Mouse (Mus musculus) heart, postnatal 4 days (tissue): Measurements from ENCODE around the gene Ubtd1. TPM values are rescaled to one million over a fixed set of nuclear protein-coding genes. Genes with fewer than 3 reads are reported as not detected.

Experiments
- DNase-seq: peaks from one replicate; pipeline ENCODE4 v3.0.0; 2021
- total RNA-seq, 2 experiments: library from RNA; stranded (reverse); gene quantifications; 2 replicates each; pipeline ENCODE4 v1.2.3; 2021

Ubtd1 gene
- 10 to 100 TPM; 26.4 to 28.3 TPM for total RNA-seq

DNA sequence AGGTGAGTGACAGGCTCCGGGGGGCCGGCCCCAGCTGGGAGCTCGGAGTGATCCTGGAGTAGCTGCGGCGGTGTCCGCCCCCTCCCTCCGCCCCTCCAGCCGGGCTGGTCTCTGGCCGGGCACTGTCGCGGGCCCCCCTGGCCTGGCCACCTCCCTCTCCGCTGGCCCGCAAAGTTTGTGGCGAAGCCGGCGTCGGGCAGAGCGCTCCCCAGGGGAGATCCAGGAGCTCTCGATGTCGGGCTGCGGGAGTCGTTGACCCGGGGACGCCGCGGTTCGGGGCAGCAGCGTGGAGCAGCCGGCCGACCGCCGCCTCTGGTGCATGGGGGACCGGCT lies at the start of gene Ubtd1:
Ubtd1 (plus strand) TSS at position 169 of the 333 bp plus-strand sequence.
- no peak for DNase-seq

DNA sequence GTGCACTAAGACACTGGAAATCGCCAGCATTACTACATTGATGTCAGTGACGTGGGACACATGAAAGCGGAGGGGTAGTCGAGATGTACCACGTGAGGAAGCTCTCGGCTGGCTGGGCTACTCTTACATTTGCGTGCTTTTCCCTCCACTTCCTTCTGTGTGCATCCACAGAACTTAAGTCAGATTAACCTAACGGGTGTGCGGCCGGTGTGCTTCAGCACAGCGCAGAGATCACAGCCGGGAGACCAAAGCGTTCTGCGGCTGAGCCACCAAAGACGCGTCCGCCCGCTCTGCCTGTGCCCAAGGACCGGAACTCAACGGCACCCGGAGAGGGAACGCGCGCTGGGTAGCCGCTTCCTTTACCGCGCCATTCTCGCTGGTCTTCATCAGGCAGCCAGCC lies 48.9 kb upstream of the Ubtd1 start:
- DNase-seq: no peak

DNA sequence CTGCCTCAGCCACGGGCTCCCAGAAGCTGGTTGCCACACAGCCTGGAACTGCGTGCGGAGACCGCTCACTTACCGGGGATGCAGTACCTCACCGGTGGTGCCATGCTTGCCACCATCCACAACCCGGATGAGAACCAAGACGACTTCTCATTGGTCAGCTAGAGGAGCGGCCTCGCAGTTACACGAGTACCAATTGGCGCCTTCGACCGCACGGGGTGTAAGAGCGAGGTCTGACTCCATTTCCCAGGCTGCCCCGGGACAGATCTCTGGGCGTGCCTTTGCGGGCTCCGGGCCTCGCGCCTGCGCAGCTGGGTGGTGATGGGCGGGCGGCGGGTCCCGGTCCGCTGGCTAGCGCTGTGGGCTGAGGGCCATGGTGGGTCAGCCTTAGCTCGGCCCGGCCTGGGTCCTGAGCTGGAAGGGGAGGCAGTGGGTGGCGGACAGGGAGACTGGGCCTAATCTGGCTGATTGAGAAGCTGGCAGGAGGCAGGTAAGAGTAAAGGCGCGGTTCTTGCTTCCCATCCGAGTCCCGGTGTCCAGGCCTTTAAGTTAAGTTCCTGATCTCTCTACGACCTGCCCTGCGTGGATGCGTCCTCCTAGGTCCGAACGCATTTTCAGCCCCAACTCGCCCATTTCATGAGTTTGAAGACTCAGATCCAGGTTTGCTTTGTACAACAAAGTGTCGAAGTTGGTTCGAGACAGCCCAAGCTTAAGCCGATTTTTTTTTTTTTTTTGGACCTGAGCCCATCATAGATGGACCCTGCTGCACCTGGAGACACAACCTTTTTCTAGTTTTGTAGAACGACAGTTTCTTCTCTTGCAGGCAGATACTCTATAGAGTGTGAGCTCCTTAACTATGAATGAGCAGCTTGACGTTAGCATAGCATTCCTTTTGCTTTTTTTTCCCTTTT lies 48.1 kb upstream of the Ubtd1 start, which contains the start of the genes Exosc1 and Zdhhc16:
Exosc1 (minus strand) TSS at position 245 of the 908 bp plus-strand sequence.
Zdhhc16 (plus strand) TSS at position 302 of the 908 bp plus-strand sequence.
- peak; percentile 99 for DNase-seq

DNA sequence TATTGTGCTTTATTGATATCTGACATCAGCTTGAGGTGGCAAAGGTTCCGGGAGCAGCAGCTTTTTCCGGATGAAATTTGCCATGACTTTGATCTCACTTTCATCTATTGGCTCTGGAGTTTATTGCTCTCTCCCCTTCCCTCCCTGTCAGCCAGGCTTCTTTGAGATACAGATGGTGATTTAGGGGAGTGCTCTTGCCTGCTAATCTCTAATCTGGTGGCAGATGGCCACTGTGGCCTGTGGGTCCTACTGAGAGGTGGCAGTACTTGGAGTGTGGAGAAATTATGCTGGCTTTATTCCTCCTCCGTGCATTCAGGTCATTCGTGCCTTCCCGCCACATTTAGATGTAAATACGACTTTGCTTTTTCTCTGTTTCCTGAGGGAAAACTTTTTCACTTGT lies 47.4 kb upstream of the Ubtd1 start:
- no peak for DNase-seq

DNA sequence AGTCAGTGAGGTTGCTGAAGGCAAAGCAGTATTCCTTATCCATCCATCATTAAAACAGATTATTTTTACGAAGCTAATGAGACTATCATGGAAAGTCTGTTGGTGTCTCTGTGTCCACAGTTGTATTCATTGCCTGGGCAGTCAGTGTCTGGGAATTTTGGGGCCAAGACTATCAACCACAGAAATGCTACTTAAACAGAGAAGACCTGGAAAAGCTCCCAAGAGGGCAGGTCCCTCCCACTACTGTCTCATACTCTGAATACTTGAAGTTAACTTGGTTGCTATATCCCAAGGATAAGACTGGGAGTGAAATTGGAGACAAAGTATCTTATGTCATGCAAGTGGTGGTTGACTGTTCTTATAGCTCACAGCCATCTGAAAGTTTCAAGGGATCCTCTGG lies 45.6 kb upstream of the Ubtd1 start:
- DNase-seq: no peak

DNA sequence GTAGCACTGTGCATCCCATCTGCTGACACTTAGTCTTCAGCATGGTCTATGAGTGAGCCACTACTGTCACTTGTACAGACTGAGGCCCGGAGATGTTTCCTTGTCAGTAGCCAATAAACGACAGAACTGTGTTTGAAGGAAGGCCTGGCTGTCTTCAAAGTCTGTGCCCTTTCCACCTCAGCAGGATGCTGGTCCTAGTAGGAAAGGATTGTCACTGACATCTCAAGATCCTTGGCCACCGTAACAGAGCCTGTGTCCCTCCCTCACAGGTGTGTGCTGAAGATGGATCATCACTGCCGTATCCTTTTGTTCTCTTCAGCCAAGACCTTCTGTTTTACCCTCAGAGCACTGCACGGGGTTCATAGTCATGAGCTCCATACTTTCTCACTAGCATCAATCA lies 43.0 kb upstream of the Ubtd1 start:
- no peak for DNase-seq

DNA sequence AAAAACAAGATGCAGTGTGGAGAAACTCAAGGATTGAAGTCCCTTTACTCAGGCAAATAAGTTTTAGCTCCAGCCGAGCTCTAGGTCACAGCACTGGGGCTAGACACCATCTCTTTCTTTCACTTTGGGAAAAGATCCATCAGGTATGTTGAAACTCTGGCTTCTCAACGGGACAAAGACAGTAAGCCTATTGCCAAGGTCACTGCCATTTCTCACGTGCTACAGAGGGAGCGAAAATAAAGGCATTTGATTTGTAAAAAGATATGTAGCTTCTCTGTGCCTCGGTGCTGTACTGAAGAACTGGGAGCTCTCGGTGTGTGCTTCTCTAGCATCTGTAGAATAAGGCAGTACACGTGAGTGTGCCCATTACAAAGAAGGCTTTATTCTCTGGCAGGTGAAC lies 37.7 kb upstream of the Ubtd1 start:
- DNase-seq: no peak

DNA sequence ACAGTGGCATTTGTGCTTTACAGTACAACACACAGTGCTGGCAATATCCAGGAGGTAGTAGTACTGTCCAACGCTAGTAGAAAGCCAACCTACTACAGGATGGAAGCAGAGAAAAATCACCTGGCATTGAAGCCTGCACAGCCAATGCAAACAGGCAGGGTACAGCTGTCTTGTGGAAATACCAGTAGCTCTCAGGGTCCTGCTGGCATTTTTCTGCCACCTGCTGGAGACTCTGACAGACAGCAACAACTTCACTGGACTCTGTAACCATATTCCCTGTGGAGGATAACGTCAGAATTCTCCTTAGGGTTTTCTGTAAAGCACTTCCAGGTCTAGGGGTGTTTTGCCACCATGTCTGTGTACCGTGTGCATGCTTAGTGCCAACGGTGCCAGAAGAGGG lies 29.3 kb upstream of the Ubtd1 start:
- DNase-seq: no peak

DNA sequence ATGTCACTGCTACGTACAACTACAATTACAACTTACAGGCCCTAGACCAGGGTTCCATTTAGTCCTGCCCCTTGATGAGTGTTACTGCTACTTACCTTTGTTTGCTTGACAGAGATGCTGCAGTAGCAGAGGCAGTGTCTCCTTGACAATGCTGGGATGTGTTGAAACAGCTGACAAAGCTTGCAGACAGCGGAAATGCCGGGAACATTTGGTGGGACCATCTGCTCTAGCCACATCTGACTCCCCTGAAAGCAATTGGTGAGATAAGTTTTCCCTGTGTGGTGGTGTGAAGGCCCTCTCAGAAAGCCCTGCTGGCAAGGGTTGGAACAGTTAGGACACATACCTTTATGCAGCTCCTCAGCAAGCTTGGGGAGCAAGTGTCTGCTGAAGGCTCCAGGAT lies 28.0 kb upstream of the Ubtd1 start:
- DNase-seq: no peak

DNA sequence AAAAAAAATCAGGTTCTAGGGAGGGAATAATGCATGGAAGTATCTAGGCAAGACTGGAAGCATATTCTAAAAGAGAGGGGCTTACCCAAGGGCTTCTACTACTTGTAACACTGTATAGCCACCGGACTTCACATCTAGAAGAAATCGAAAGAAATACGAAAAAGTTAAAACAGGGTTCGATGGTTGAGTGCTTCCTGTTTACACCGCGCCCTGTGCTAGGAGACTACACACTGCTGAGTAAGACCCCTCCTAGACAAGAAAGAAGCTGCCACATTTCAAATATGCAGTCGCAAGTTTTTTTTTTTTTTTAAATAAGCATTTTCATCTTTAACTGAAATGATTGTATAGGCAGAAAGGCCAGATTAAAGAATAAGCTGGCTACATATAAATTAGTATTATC lies 11.9 kb upstream of the Ubtd1 start:
- no peak for DNase-seq

DNA sequence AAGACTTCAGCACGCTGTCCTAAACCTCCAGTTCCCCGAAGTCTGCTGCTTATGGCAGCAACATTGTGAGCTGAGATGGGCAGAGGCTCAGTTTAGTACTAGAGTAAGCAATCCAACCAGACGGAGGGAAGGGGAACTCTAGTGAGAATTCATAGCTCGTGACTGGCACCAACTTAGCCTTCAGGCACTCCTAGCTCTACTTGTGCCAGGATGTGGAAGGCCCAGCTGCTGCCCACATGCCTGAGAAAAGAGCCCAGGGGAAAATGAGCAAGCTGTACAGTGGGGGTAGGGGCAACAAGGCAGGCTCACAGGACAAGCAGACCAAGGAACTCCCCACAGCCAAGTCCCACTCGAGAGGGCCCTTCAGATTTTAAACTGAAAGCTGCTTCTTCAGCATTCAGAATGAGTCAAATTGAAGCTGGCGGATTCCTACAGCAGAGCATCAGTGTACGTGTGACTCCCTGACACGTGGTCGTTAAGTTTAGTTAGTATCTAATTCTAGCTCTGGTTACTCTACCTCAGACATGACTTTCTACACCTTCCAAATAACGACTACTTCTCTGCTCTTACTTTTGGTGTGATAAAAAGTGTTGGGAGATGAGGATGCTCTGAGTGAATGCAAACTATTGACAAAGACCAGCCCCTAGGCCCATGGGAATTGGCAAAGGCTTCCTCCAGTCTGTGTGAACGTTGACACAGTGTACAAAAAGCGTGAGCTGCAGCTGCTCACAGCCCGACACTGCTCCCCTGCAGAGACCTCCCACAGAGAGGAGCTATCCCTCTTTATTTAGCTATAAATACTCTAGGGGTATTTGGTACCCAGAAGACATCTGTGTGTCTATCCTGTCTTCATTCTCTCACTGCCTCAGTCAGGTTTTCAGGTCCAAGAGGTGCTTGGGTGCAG lies 7.4 kb upstream of the Ubtd1 start:
- no peak for DNase-seq

DNA sequence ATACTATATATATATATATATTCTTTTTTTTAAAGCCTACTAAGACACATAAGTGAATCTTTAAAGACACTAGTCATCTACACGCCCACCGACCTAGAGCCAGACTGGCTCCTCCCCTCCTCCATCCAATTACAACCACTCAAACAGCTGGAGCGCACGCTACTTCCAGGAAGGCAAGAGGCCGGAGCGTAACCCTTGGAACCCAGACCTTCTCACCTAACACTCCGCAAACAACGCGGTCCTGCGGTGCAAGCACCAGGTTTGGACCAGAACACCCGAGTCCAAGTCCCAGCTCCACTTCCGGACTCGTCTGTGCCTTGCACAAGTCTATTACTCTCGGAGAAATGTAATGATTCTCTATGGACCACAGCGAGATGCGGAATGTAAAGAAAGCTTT lies 1.1 kb upstream of the Ubtd1 start:
- DNase-seq: peak; percentile 40

DNA sequence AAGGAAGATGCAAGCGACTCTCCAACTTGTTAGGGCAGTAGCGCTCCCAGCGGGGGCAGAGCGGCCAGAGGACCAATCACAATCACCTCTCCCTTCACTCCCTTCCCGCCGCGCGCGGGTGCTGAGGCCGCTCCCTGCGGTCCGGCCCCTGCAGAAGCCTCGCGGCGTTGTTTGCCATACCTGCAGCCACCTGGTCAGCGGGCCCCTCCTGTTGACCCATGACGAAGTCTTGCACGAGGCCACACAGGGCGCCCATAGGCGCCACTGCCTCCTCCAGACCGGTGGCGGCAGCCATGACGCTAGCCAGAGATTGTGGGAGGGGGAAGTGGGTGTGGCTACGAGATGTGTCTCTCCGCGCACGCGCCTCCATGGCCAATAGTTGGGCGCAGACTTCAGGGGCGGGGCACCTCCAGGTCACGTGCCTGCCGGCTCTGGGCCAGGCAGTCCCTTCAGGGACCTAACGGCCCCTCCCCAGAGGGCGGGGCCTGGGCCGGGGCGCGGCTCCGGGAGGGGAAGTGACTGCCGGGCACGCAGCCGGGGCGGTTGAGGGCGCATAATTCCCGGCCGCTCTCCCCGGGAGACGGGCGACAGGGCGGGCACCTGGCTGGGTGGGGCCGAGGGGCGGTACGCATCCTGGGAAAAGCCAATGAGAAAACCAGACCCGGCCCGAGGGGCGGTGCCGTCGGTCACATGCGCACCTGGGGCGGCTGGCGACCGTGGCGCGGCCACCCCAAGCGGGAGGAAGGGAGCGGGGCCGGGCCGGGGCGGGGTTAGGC lies 556 bp upstream of the Ubtd1 start, which contains the start of gene Mms19:
Mms19 (minus strand) TSS at position 339 of the 776 bp plus-strand sequence.
- DNase-seq: peak; percentile 99

DNA sequence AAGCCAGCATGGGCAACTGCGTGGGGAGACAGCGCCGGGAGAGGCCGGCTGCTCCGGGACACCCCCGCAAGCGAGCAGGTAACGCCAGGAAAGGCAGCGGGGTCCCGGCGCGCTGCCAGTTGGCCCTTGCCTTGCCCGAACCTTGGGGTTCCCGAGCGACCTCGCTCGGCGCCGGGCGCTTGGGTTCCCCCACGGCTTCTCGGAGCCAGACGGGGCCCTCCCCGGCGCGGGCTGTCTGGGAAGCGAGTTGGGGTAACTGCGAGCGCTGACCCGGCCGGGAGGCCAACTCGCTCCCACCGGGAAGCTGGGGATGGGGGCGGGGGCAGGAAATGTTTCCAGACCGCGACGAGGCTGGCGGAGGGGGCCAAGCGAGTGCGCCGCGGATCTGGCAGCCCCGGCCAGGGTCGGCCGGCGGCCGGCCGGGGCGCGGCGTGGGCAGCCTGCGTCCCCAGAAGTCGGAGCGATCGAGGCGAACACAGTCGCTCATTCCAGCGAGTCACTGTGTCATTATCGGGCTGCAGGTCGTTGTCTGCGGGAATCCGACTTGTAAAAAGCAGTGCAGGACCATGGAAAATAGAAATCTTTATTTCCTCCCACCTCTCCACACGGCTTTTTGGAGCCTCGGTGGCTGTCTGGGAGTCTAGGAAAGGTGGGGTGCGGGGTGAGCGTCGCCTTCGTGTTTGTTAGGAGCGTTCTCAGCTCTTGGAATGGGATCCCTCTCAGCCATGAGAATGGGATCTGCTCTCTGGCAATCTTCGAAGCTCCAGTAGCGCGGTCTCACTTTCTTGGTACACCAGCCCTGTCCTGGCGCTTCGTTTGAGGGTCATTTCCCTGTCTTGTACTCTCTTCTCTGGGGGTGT lies 598 bp downstream of the Ubtd1 start:
- DNase-seq: peak; percentile 76

DNA sequence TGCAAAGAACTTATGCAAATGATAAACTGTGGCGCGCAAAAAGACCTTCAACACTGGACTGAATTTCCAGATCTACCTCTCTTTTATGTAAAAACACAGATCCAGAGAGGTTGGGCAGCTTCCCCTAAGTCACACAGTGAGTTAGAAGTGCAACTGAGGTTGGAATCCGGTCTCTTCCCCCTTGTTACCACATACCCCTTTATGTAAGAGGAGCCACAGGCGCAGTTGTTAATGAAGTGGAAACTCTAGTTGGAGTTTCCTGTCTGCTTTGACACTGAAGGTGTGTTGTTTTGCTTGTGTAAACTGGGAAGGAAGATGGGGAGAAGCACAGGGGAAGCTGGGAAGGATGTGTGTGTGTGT lies 1.2 kb downstream of the Ubtd1 start:
- no peak for DNase-seq

DNA sequence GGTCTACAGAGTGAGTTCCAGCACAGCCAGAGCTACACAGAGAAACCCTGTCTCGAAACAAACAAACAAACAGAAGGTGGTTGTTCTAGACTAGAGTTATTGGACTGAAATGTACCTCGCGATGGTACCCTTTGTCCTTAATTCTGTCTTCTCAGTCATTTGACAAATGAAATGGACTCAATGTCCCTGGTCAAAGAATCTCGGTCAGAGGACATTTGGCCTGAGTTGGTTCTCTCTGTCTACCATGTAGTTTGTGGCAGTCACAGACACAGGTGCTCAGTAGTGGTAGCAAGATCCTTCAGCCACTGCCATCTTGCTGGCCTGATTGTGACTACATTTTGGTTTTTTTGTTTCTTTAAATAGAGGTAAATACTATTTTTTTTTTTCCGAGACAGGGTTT lies 4.4 kb downstream of the Ubtd1 start:
- no peak for DNase-seq

DNA sequence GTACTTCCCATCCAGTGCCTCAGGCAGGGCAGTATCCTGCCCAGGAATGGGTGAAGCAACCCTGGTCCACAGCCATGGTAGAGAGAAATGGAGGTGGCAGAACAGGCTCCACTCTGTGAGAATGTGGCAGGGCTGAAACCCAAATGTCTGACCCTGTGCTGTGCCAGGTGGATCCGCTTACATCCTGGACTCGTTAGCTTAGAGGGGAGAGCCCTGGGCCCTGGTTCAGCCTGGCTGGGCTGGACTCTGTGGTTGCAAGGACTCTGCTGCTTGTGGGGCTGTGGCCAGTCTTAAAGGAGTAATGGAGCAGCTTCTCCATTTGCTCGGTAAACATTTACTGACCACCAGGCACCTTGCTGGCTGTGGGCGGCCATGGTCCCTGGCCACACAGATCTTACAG lies 5.6 kb downstream of the Ubtd1 start:
- no peak for DNase-seq

DNA sequence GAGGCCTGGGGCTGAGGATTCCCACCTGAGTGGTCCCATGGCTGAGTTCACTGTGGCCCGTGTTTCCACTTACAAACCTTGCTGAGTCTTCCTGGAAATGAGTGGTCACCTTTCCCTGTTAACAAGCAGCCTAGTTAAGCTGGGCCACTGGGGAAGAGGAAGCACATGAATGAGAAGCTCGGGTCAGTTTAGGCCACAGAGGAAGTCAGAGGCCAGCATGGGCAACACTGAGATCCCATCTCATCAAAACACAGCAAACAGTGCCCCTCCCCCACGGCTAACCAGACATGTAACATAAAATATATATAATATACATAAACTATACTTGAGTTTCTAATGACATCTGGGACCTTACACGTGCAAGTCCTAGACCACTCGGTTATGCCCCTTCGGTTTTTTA lies 8.2 kb downstream of the Ubtd1 start:
- DNase-seq: no peak

DNA sequence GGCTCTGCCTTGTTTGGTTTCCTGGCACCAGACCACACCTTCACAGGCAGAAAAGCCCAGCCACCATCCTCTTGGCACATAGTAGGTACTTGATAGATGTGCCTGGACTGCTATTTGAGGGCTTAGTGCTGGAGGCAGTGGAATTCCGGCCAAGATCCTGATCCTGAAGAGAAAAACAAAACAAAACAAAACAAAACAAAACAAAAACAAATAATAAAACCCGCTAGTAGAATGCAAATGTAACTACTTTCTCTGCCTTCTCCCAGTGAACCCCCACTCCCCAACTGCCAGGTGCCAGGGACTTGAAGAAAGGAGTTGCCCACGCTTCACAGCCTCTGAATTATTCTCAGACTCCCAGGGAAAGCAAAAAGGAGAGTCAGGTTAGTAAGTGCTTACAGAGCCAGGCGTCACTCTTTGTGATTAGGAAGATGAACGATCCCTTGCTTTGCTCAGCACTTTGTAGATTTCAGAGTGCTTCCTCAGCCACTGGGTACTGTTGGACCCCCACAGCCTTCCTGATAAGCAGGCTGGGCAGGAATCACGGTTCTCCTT lies 10.4 kb downstream of the Ubtd1 start:
- DNase-seq: no peak

DNA sequence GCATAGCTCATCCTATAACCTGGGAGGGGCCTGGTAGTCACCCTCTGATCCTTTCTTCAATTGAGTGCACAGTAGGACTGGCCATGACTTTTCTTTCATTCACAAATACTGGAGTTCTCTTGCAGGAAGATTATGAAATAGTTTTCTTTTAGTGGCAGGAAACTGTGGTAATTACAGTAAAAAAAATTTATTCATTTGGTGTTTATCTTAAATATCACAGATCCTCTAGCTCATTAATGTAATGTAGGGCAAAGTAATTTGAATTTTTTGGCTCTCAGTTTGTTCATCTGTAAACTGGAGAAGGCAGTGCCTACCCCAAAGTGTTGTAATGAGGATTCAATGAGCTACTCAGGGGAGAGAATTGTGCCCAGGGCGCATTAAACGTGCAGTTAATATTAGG lies 11.4 kb downstream of the Ubtd1 start:
- DNase-seq: no peak

DNA sequence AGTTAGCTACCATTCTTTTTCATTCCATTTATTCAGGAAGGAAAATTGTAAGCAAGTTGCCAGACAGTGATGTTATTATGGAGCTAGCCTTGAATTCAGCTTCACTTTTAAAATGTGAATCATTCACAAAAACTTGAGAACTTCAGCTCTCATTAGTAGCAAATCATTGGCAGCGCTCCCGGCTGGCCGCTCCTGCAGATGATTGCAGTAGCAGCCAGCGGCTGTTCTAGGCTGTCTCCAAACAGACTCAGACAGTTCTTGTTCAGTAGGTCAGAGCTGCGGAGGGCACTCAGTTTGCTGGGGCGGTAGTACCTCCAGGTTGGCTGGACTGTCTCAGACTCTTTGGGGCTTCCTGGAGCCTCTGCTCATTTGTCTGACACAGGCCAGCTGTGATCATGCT lies 11.9 kb downstream of the Ubtd1 start:
- DNase-seq: peak; percentile 89
